Mouse (Mus musculus) MEL (cell line): ENCODE results near the gene Prnd. TPM values are rescaled to one million over a fixed set of nuclear protein-coding genes. Genes with fewer than 3 reads are reported as not detected.

Experiments
- DNase-seq: peaks from one replicate; pipeline ENCODE4 v3.0.0; 2011; ENCODE audit warnings: low read depth, low spot score
- H3K27ac ChIP-seq: 2 replicates; pipeline ENCODE4 v1.5.1; 2012; ENCODE audit warnings: low read depth, mild to moderate bottlenecking, control low read depth, low read length, moderate library complexity; ENCODE audit not compliant: control insufficient read depth
- H3K27me3 ChIP-seq, 2 experiments: fragments of 150-350 bp in 1 of 2; sonication (generic) in 1 of 2; 2 replicates each; pipeline ENCODE4 v1.6.1; 2012; ENCODE audit warnings: low read length in 2 of 2, mild to moderate bottlenecking in 2 of 2, improper control_type of control experiment in 1 of 2, moderate library complexity in 1 of 2; ENCODE audit not compliant: insufficient read depth in 2 of 2, control insufficient read depth in 1 of 2
- H3K36me3 ChIP-seq, 2 experiments: 2 replicates each; pipeline ENCODE4 v1.6.1; 2012 to 2014; ENCODE audit warnings: low read length in 2 of 2, improper control_type of control experiment in 1 of 2, inconsistent platforms in 1 of 2, mild to moderate bottlenecking in 1 of 2; ENCODE audit not compliant: insufficient read depth in 2 of 2, control insufficient read depth in 1 of 2
- H3K4me1 ChIP-seq, 2 experiments: fragments of 150-350 bp in 1 of 2; sonication (generic) in 1 of 2; 2 replicates each; pipeline ENCODE4 v1.6.1; 2012; ENCODE audit warnings: low read length in 2 of 2, improper control_type of control experiment in 1 of 2, mild to moderate bottlenecking in 1 of 2; ENCODE audit not compliant: insufficient read depth in 2 of 2, control insufficient read depth in 1 of 2
- H3K4me3 ChIP-seq, 2 experiments: fragments of 150-350 bp in 1 of 2; sonication (generic) in 1 of 2; 2 replicates each; pipeline ENCODE4 v1.5.1; 2012; ENCODE audit warnings: low read depth in 2 of 2, low read length in 2 of 2, mild to moderate bottlenecking in 2 of 2, moderate library complexity in 2 of 2, control low read depth in 1 of 2, improper control_type of control experiment in 1 of 2; ENCODE audit not compliant: control insufficient read depth in 1 of 2, insufficient read depth in 1 of 2
- H3K79me2 ChIP-seq: 2 replicates; pipeline ENCODE4 v1.6.1; 2012; ENCODE audit warnings: mild to moderate bottlenecking, low read length, moderate library complexity; ENCODE audit not compliant: control insufficient read depth, poor library complexity, insufficient read depth
- H3K9ac ChIP-seq: 2 replicates; pipeline ENCODE4 v1.6.1; 2012; ENCODE audit warnings: low read depth, mild to moderate bottlenecking, control low read depth, low read length, moderate library complexity; ENCODE audit not compliant: control insufficient read depth, poor library complexity, severe bottlenecking
- H3K9me3 ChIP-seq: fragments of 150-350 bp; sonication (generic); replicated peaks from 2 replicates; pipeline ENCODE4 v1.6.1; 2012; ENCODE audit warnings: mild to moderate bottlenecking, low read length, improper control_type of control experiment, moderate library complexity; ENCODE audit not compliant: insufficient read depth
- CHD1 ChIP-seq: IDR thresholded peaks from 2 replicates; pipeline ENCODE4 v1.6.1; 2012; ENCODE audit warnings: low read depth, mild to moderate bottlenecking, inconsistent platforms, low read length, improper control_type of control experiment
- CTCF ChIP-seq, 3 experiments: IDR thresholded peaks in 2 of 3; conservative IDR thresholded peaks in 1 of 3; 2 replicates each; pipeline ENCODE4 v1.5.1; 2011 to 2012; ENCODE audit warnings: low read length in 3 of 3, low read depth in 2 of 3, mild to moderate bottlenecking in 2 of 3, improper control_type of control experiment in 1 of 3, inconsistent platforms in 1 of 3, mixed read lengths in 1 of 3, moderate library complexity in 1 of 3; ENCODE audit not compliant: control insufficient read depth in 1 of 3, insufficient read depth in 1 of 3, poor library complexity in 1 of 3, severe bottlenecking in 1 of 3
- E2F4 ChIP-seq: IDR thresholded peaks from 2 replicates; pipeline ENCODE4 v1.6.1; 2011; ENCODE audit warnings: low read depth, low read length, improper control_type of control experiment, borderline replicate concordance
- EP300 ChIP-seq, 2 experiments: IDR thresholded peaks; 2 replicates each; pipeline ENCODE4 v1.6.1; 2011; ENCODE audit warnings: improper control_type of control experiment in 2 of 2, low read length in 2 of 2, low read depth in 1 of 2, mild to moderate bottlenecking in 1 of 2
- ETS1 ChIP-seq: IDR thresholded peaks from 2 replicates; pipeline ENCODE4 v1.6.1; 2012; ENCODE audit warnings: low read depth, mild to moderate bottlenecking, inconsistent platforms, low read length, improper control_type of control experiment, moderate library complexity
- GABPA ChIP-seq: IDR thresholded peaks from 2 replicates; pipeline ENCODE4 v1.6.1; 2012; ENCODE audit warnings: low read depth, mild to moderate bottlenecking, inconsistent platforms, low read length, improper control_type of control experiment, moderate library complexity
- GATA1 ChIP-seq: IDR thresholded peaks from 2 replicates; pipeline ENCODE4 v1.6.1; 2011; ENCODE audit warnings: low read depth, low read length, improper control_type of control experiment
- HCFC1 ChIP-seq: IDR thresholded peaks from 2 replicates; pipeline ENCODE4 v1.6.1; 2012; ENCODE audit warnings: low read depth, mild to moderate bottlenecking, inconsistent platforms, low read length, improper control_type of control experiment, moderate library complexity
- JUND ChIP-seq: IDR thresholded peaks from 2 replicates; pipeline ENCODE4 v1.6.1; 2011; ENCODE audit warnings: low read depth, mild to moderate bottlenecking, improper control_type of control experiment, low read length
- KAT2A ChIP-seq: conservative IDR thresholded peaks from 2 replicates; pipeline ENCODE4 v1.6.1; 2012; ENCODE audit warnings: low read depth, low read length, improper control_type of control experiment, inconsistent platforms
- MXI1 ChIP-seq: IDR thresholded peaks from 2 replicates; pipeline ENCODE4 v1.6.1; 2011; ENCODE audit warnings: mild to moderate bottlenecking, low read depth, low read length, improper control_type of control experiment
- MYC ChIP-seq: IDR thresholded peaks from 2 replicates; pipeline ENCODE4 v1.6.1; 2011; ENCODE audit warnings: low read depth, mild to moderate bottlenecking, low read length, improper control_type of control experiment, moderate library complexity
- NELFE ChIP-seq: IDR thresholded peaks from 2 replicates; pipeline ENCODE4 v1.6.1; 2011; ENCODE audit warnings: low read depth, low read length, improper control_type of control experiment
- NRF1 ChIP-seq: IDR thresholded peaks from 2 replicates; pipeline ENCODE4 v1.6.1; 2014; ENCODE audit warnings: low read depth, mild to moderate bottlenecking, inconsistent platforms, low read length, improper control_type of control experiment, moderate library complexity; ENCODE audit not compliant: poor library complexity, insufficient read depth, severe bottlenecking
- POLR2A ChIP-seq, 2 experiments: IDR thresholded peaks; 2 replicates each; pipeline ENCODE4 v1.6.1; 2011 to 2012; ENCODE audit warnings: low read length in 2 of 2, mild to moderate bottlenecking in 2 of 2, control low read depth in 1 of 2, improper control_type of control experiment in 1 of 2, low read depth in 1 of 2, moderate library complexity in 1 of 2; ENCODE audit not compliant: control insufficient read depth in 1 of 2, insufficient read depth in 1 of 2, poor library complexity in 1 of 2
- POLR2AphosphoS5 ChIP-seq: IDR thresholded peaks from 2 replicates; pipeline ENCODE4 v1.6.1; 2012; ENCODE audit warnings: low read depth, borderline replicate concordance, mild to moderate bottlenecking, inconsistent platforms, low read length, moderate library complexity, mixed read lengths
- RAD21 ChIP-seq: IDR thresholded peaks from 2 replicates; pipeline ENCODE4 v1.6.1; 2011; ENCODE audit warnings: mild to moderate bottlenecking, low read depth, low read length, improper control_type of control experiment
- SMC3 ChIP-seq: IDR thresholded peaks from 2 replicates; pipeline ENCODE4 v1.6.1; 2011; ENCODE audit warnings: low read depth, low read length, improper control_type of control experiment
- TAL1 ChIP-seq: IDR thresholded peaks from 2 replicates; pipeline ENCODE4 v1.6.1; 2012; ENCODE audit warnings: mild to moderate bottlenecking, inconsistent platforms, low read length, moderate library complexity, mixed read lengths
- TBP ChIP-seq: IDR thresholded peaks from 2 replicates; pipeline ENCODE4 v1.8.0; 2011; ENCODE audit warnings: low read depth, low read length, improper control_type of control experiment
- TCF12 ChIP-seq: IDR thresholded peaks from 2 replicates; pipeline ENCODE4 v1.6.1; 2014; ENCODE audit warnings: low read depth, mild to moderate bottlenecking, inconsistent platforms, low read length, improper control_type of control experiment, moderate library complexity
- UBTF ChIP-seq: IDR thresholded peaks from 2 replicates; pipeline ENCODE4 v1.6.1; 2012; ENCODE audit warnings: low read depth, mild to moderate bottlenecking, inconsistent platforms, low read length, improper control_type of control experiment, moderate library complexity, borderline replicate concordance; ENCODE audit not compliant: insufficient read depth
- USF1 ChIP-seq: IDR thresholded peaks from 2 replicates; pipeline ENCODE4 v1.6.1; 2014; ENCODE audit warnings: low read depth, mild to moderate bottlenecking, inconsistent platforms, low read length, improper control_type of control experiment, moderate library complexity
- USF2 ChIP-seq, 2 experiments: IDR thresholded peaks; 2 replicates each; pipeline ENCODE4 v1.6.1; 2011 to 2012; ENCODE audit warnings: improper control_type of control experiment in 2 of 2, low read length in 2 of 2, borderline replicate concordance in 1 of 2, inconsistent platforms in 1 of 2, low read depth in 1 of 2, mild to moderate bottlenecking in 1 of 2; ENCODE audit not compliant: insufficient read depth in 1 of 2
- ZKSCAN1 ChIP-seq: IDR thresholded peaks from 2 replicates; pipeline ENCODE4 v1.6.1; 2012; ENCODE audit warnings: low read depth, mild to moderate bottlenecking, inconsistent platforms, low read length, improper control_type of control experiment, moderate library complexity
- ZMIZ1 ChIP-seq: IDR thresholded peaks from 2 replicates; pipeline ENCODE4 v1.6.1; 2012; ENCODE audit warnings: low read depth, mild to moderate bottlenecking, inconsistent platforms, low read length, improper control_type of control experiment, moderate library complexity
- ZNF384 ChIP-seq: IDR thresholded peaks from 2 replicates; pipeline ENCODE4 v1.6.1; 2012; ENCODE audit warnings: low read depth, mild to moderate bottlenecking, inconsistent platforms, low read length, improper control_type of control experiment
- polyA plus RNA-seq, 2 experiments: library from polyadenylated mRNA; stranded (reverse) in 1 of 2; unstranded in 1 of 2; fragments of >175 nt in 1 of 2; fragments of >200 nt in 1 of 2; gene quantifications; 2 replicates each; pipeline versions ENCODE4 v1.2.1 to v1.2.4; 2012; ENCODE audit warnings: low replicate concordance in 2 of 2, low read depth in 1 of 2; ENCODE audit not compliant: insufficient read length in 2 of 2, insufficient read depth in 1 of 2, missing spikeins in 1 of 2
- total RNA-seq: library from RNA; depleted of rRNA; stranded (reverse); fragments of 300-350 nt; gene quantifications from 2 replicates; pipeline ENCODE4 v1.2.3, GENCODE M21; 2012

The Prnd gene
- total and polyA plus RNA-seq, 3 experiments, result 0.06 TPM; not detected in 2

DNA sequence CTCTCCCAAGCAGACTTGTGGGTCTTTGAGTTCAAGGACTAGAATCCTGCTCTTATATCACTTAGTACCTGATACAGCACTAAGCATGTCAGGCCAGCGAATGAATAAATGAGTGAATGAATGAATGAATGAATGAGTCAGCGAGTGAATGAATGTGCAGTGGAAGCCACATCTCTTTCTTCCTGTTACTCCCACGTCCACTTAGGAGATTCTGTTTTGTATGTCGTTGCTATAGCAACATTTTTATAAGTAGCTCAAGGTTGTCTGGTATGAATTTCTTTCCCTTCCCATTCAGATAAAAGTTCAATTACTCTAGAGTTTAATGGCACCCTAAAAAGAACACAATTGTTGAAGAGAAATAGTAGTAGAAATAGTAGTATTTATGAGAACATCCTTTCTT, 20.4 kb downstream of the Prnd start:
- TF ChIP-seq TCF12, result no peak
- no peak for TF ChIP-seq ZKSCAN1
- no peak for TF ChIP-seq MYC
- TF ChIP-seq TAL1, result no peak
- TF ChIP-seq POLR2AphosphoS5, result no peak
- no peak for TF ChIP-seq RAD21
- TF ChIP-seq USF1, result no peak
- TF ChIP-seq MXI1, result no peak
- no peak for TF ChIP-seq USF2 (IDR thresholded peaks at IDR 0.05; ENCODE audit: borderline replicate concordance in 1 of 2, insufficient read depth in 1 of 2, low read depth in 1 of 2, low read length in 2 of 2)
- TF ChIP-seq ETS1, result no peak
- TF ChIP-seq UBTF, result no peak
- TF ChIP-seq CTCF (IDR thresholded peaks at IDR 0.05 in 2 of 3, conservative IDR thresholded peaks at IDR 0.05 in 1 of 3; ENCODE audit: control insufficient read depth in 1 of 3, insufficient read depth in 1 of 3, low read depth in 2 of 3, low read length in 3 of 3, poor library complexity in 1 of 3, severe bottlenecking in 1 of 3), result no peak
- no peak for TF ChIP-seq NELFE
- TF ChIP-seq HCFC1, result no peak
- TF ChIP-seq POLR2A (IDR thresholded peaks at IDR 0.05; ENCODE audit: control insufficient read depth in 1 of 2, insufficient read depth in 1 of 2, low read depth in 1 of 2, low read length in 2 of 2, poor library complexity in 1 of 2), result no peak
- TF ChIP-seq ZMIZ1, result no peak
- no peak for TF ChIP-seq GATA1
- TF ChIP-seq TBP, result no peak
- TF ChIP-seq KAT2A, result no peak
- no peak for TF ChIP-seq SMC3

DNA sequence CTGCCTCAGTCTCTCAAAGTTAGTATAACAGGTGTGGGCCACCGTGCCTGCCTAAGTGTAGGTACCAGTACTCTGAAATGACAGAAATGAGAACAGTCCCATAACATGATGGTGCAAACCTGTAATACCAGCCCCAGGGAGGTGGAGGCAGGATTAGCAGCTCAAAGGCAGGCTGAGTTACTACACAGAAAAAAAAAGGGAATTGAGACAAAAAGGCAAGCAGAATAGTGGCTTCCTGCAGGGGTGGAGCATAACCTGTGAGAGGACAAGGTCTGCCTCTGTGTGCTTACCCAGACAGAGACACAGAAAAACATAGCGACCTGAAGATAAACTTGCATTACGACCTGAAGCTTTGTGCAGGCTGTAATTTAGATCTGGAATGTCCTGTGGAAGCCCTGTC, 26.0 kb downstream of the Prnd start:
- H3K27me3 ChIP-seq, result no peaks in the 10 kb centered on the region; a peak in 1 of 4 replicates
- no peak overlapping the region for H3K9ac ChIP-seq
- no peaks in the 10 kb centered on the region for H3K4me1 ChIP-seq
- H3K27ac ChIP-seq, result no peak overlapping the region
- no peak for TF ChIP-seq E2F4
- no peak for TF ChIP-seq ZNF384
- TF ChIP-seq NRF1, result no peak
- TF ChIP-seq TBP, result no peak
- TF ChIP-seq SMC3, result no peak
- no peak for TF ChIP-seq MYC
- no peak for TF ChIP-seq GABPA
- no peak for TF ChIP-seq CHD1
- no peak for TF ChIP-seq TAL1
- TF ChIP-seq HCFC1, result no peak
- TF ChIP-seq UBTF, result no peak
- no peak for TF ChIP-seq NELFE
- TF ChIP-seq GATA1, result no peak
- no peak for TF ChIP-seq ETS1
- TF ChIP-seq JUND, result no peak
- no peak for TF ChIP-seq EP300 (IDR thresholded peaks at IDR 0.05; ENCODE audit: low read depth in 1 of 2, low read length in 2 of 2)
- no peaks in the 10 kb centered on the region for H3K9me3 ChIP-seq
- DNase-seq, result no peak
- H3K79me2 ChIP-seq, result no peaks in the 10 kb centered on the region
- no peak overlapping the region for H3K4me3 ChIP-seq
- H3K36me3 ChIP-seq, result no peaks in the 10 kb centered on the region

More for the DNA sequence above, 20.4 kb downstream of the Prnd start:
- H3K4me1 ChIP-seq, result no peaks in the 10 kb centered on the region
- H3K36me3 ChIP-seq, result no peaks in the 10 kb centered on the region
- H3K27ac ChIP-seq, result no peak overlapping the region
- no peaks in the 10 kb centered on the region for H3K27me3 ChIP-seq
- H3K4me3 ChIP-seq, result no peak overlapping the region
- H3K9ac ChIP-seq, result no peak overlapping the region
- H3K79me2 ChIP-seq, result no peaks in the 10 kb centered on the region
- no peak for DNase-seq
- no peaks in the 10 kb centered on the region for H3K9me3 ChIP-seq
